Mouse (Mus musculus): Measurements from ENCODE around the gene Gtf2a1l. TPM values are rescaled to one million over a fixed set of nuclear protein-coding genes. Genes with fewer than 3 reads are reported as not detected.

Gtf2a1l gene
- total and polyA plus RNA-seq, 3 experiments, result 0.08 TPM; not detected in 2

DNA sequence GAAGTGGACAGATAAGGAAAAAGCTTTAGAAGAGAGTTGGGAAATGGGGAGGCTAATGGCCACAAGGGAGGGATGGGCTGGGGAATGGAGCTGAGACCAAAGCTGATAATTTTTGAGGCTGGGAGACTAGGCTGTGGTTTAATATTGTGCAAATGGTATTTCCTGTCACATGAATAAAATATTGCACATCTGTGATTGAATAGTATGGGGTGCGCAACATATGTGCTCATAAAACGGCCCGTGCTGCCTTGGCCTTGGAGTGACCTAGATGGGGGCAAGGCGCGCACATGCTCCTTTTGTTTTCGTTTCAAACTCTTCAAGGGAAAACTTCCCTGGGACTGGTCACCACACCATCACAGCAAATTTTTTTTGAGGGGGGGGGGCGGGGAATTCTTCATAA, 42.5 kb upstream of the Gtf2a1l start:
- Histone ChIP-seq H3K9me3 (replicated peaks; ENCODE audit: low read length) (no peaks in the 10 kb centered on the region), H3K4me2 (ENCODE audit: insufficient read depth, low read depth, poor library complexity, severe bottlenecking) (no peak overlapping the region), H3K27me3 (replicated peaks) (no peaks in the 10 kb centered on the region), H3K9ac (ENCODE audit: insufficient read depth, low read depth) (no peak overlapping the region), H3K4me1 (ENCODE audit: control insufficient read depth in 1 of 2, insufficient read depth in 2 of 2) (peaks cover 4 to 30% of the 10 kb centered on the region in 2 experiments; a peak in 2 of 4 replicates), H3K79me2 (replicated peaks; ENCODE audit: control insufficient read depth, extremely low read depth, insufficient read depth, poor library complexity, severe bottlenecking) (no peaks in the 10 kb centered on the region), H3K4me3 (replicated peaks in 1 of 3; ENCODE audit: low read depth in 2 of 3, low read length in 2 of 3, poor library complexity in 1 of 3) (no peak overlapping the region), H3K27ac (ENCODE audit: insufficient read depth, low read depth) (no peak overlapping the region), H3K36me3 (replicated peaks in 1 of 2; ENCODE audit: control insufficient read depth in 1 of 2, insufficient read depth in 1 of 2, low read length in 1 of 2) (peaks cover 0 to 9% of the 10 kb centered on the region in 2 experiments)
- TF ChIP-seq TCF12 (IDR thresholded peaks at IDR 0.05; ENCODE audit: low read depth, low read length) (no peak), POLR2A (IDR thresholded peaks at IDR 0.05; ENCODE audit: low read depth, low read length) (no peak), GABPA (IDR thresholded peaks at IDR 0.05; ENCODE audit: insufficient replicate concordance, low read depth, low read length) (no peak), ELF1 (IDR thresholded peaks at IDR 0.05; ENCODE audit: low read depth, low read length) (no peak), CHD2 (IDR thresholded peaks at IDR 0.05; ENCODE audit: low read length) (no peak), MEF2A (IDR thresholded peaks at IDR 0.05; ENCODE audit: borderline replicate concordance, low read depth, low read length) (no peak), IRF4 (IDR thresholded peaks at IDR 0.05; ENCODE audit: low read depth, low read length) (no peak), MAZ (IDR thresholded peaks at IDR 0.05; ENCODE audit: low read depth, low read length) (no peak), BHLHE40 (IDR thresholded peaks at IDR 0.05; ENCODE audit: low read depth, low read length) (no peak), EP300 (IDR thresholded peaks at IDR 0.05; ENCODE audit: low read length) (no peak), E2F4 (IDR thresholded peaks at IDR 0.05; ENCODE audit: insufficient replicate concordance, low read depth, low read length) (no peak), MAX (IDR thresholded peaks at IDR 0.05; ENCODE audit: low read length) (no peak), MYC (IDR thresholded peaks at IDR 0.05; ENCODE audit: low read depth, low read length) (no peak)
- in situ Hi-C loops (cut with MboI; ENCODE audit: low pct_ligation_motif_present, low pct_unique_long_range_greater_than_20kb, low sequenced_read_pairs) (loop anchor here (25.0 kb wide), 1 partner anchor 364 kb away; no protein-coding TSS in a partner anchor), dilution Hi-C loops (cut with MboI; ENCODE audit: extremely low pct_ligation_motif_present, extremely low pct_unique_long_range_greater_than_20kb, low sequenced_read_pairs) (no loop called here)
- DNase-seq (ENCODE audit: extremely low read depth), result no peak

DNA sequence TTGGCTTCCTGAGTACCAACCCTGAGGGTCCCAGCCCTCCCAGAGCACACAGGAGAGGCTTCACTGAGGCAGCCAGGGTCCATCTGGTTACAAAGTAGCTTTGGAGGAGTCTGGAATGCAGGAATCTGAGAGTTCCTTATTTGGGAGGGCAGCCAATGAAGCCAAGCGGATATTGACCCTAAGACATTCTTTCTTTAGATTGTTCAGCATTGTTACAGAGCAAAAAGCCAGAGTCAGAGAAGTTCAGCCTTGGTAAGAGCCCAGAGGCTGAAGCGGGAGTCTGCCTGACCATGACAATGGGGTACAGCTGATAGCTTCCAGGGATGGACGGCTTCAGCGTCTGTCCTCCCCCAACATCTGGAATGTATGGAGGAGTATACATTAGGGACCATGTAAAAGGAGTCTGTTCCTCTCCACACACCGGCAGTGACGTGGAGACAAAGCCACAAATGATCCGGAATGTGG, 42.1 kb upstream of the Gtf2a1l start:
- in situ Hi-C loops (cut with MboI; ENCODE audit: low pct_ligation_motif_present, low pct_unique_long_range_greater_than_20kb, low sequenced_read_pairs) (loop anchor here (25.0 kb wide), 1 partner anchor 364 kb away; no protein-coding TSS in a partner anchor), dilution Hi-C loops (cut with MboI; ENCODE audit: extremely low pct_ligation_motif_present, extremely low pct_unique_long_range_greater_than_20kb, low sequenced_read_pairs) (no loop called here)
- Histone ChIP-seq H3K4me1 (ENCODE audit: control insufficient read depth in 1 of 2, insufficient read depth in 2 of 2) (peaks cover under 1 to 26% of the 10 kb centered on the region in 2 experiments; a peak in 2 of 4 replicates), H3K4me3 (replicated peaks in 1 of 3; ENCODE audit: low read depth in 2 of 3, low read length in 2 of 3, poor library complexity in 1 of 3) (no peak overlapping the region), H3K79me2 (replicated peaks; ENCODE audit: control insufficient read depth, extremely low read depth, insufficient read depth, poor library complexity, severe bottlenecking) (no peaks in the 10 kb centered on the region), H3K27me3 (replicated peaks) (no peaks in the 10 kb centered on the region), H3K4me2 (ENCODE audit: insufficient read depth, low read depth, poor library complexity, severe bottlenecking) (no peak overlapping the region), H3K9me3 (replicated peaks; ENCODE audit: low read length) (no peaks in the 10 kb centered on the region), H3K36me3 (replicated peaks in 1 of 2; ENCODE audit: control insufficient read depth in 1 of 2, insufficient read depth in 1 of 2, low read length in 1 of 2) (peaks cover 0 to 9% of the 10 kb centered on the region in 2 experiments), H3K9ac (ENCODE audit: insufficient read depth, low read depth) (no peak overlapping the region), H3K27ac (ENCODE audit: insufficient read depth, low read depth) (no peak overlapping the region)
- TF ChIP-seq UBTF (IDR thresholded peaks at IDR 0.05; ENCODE audit: low read depth, low read length), result no peak
- TF ChIP-seq ZNF384 (IDR thresholded peaks at IDR 0.05; ENCODE audit: low read depth, low read length), result no peak
- TF ChIP-seq GABPA (IDR thresholded peaks at IDR 0.05; ENCODE audit: insufficient replicate concordance, low read depth, low read length), result no peak
- no peak for TF ChIP-seq MEF2A (IDR thresholded peaks at IDR 0.05; ENCODE audit: borderline replicate concordance, low read depth, low read length)
- TF ChIP-seq MYC (IDR thresholded peaks at IDR 0.05; ENCODE audit: low read depth, low read length), result no peak
- no peak for TF ChIP-seq KAT2A (IDR thresholded peaks at IDR 0.05; ENCODE audit: insufficient replicate concordance, low read length)
- no peak for TF ChIP-seq MAFK (IDR thresholded peaks at IDR 0.05; ENCODE audit: insufficient replicate concordance, low read length)
- TF ChIP-seq IRF4 (IDR thresholded peaks at IDR 0.05; ENCODE audit: low read depth, low read length), result no peak
- TF ChIP-seq MAX (IDR thresholded peaks at IDR 0.05; ENCODE audit: low read length), result no peak
- DNase-seq (ENCODE audit: extremely low read depth), result no peak
